20 mouse cellular contexts compared by ENCODE assay signal in the genomic region with DNA sequence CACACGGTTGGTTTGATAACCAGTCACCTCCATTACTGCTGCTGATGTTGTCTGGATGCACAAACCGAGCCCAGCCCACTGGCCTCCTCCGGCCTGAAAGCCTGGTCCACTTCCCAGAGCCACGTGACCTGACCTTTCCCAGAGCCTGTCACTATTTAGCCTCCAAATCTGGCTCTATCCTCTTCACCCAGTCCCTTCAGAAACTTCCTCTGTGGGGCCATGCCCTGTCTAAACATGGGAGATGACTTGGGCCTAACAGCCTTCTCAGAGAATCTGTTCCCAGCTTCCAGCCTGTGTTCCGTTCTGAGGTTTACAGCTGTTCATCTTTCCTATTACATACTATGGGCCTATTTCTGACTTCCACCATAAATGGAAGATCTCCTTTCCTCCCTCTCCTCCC. TPM values are rescaled to one million over a fixed set of nuclear protein-coding genes. Genes with fewer than 3 reads are reported as not detected.
DNase-seq lines count a peak whose midpoint lies in the region; ATAC-seq and TF ChIP-seq lines count a peak whose summit lies in the region.
"Had no signal": no experiment of that assay in that cellular context is flagged by ENCODE, and none has a peak within 500 bp of the region (broad histone marks: within the 10 kb centered on the region; RNA-seq: fewer than 3 reads in every experiment).

No protein-coding gene starts in this region.

- H3K4me2 ChIP-seq in embryonic facial prominence, embryonic 13.5 days = no peak overlapping the region
- no peak overlapping the region for H3K4me2 ChIP-seq in heart, embryonic 12.5 days
- no peak overlapping the region for H3K4me2 ChIP-seq in hindbrain, embryonic 13.5 days
- H3K4me2 ChIP-seq: forebrain, embryonic 12.5 days; kidney, embryonic 15.5 days; liver, embryonic 12.5 days; midbrain, embryonic 13.5 days had no signal

- peak overlapping the region; percentile 27; the same call in 1 of the 2 replicates for H3K9ac ChIP-seq in embryonic facial prominence, embryonic 13.5 days
- no peak overlapping the region for H3K9ac ChIP-seq in heart, embryonic 12.5 days
- H3K9ac ChIP-seq in hindbrain, embryonic 13.5 days = no peak overlapping the region
- H3K9ac ChIP-seq: forebrain, embryonic 12.5 days; kidney, embryonic 15.5 days; liver, embryonic 12.5 days; midbrain, embryonic 13.5 days had no signal

- peaks cover 14% of the 10 kb centered on the region for H3K4me1 ChIP-seq in embryonic facial prominence, embryonic 13.5 days
- peaks cover 25% of the 10 kb centered on the region for H3K4me1 ChIP-seq in embryonic facial prominence, embryonic 10.5 days
- H3K4me1 ChIP-seq in heart, embryonic 10.5 days = peaks cover 23% of the 10 kb centered on the region
- peaks cover 9% of the 10 kb centered on the region for H3K4me1 ChIP-seq in heart, embryonic 12.5 days (replicated peaks)
- H3K4me1 ChIP-seq in testis, adult 2 months (ENCODE audit: control insufficient read depth, insufficient read depth, low read length) = peaks cover 7% of the 10 kb centered on the region
- H3K4me1 ChIP-seq in hindbrain, embryonic 13.5 days (replicated peaks) = peaks cover 10% of the 10 kb centered on the region

- TF ChIP-seq CTCF in testis, adult 2 months (IDR thresholded peaks at IDR 0.05; ENCODE audit: control insufficient read depth, insufficient read depth, insufficient replicate concordance, low read depth, low read length) = no peak

- DNase-seq in embryonic facial prominence, embryonic 10.5 days (ENCODE audit: low spot score) = no peak
- DNase-seq in heart, embryonic 10.5 days (ENCODE audit: low spot score) = no peak
- no peak for DNase-seq in testis, postnatal 10 days (ENCODE audit: low spot score)
- no peak for DNase-seq in spleen, adult 12 weeks (ENCODE audit: low spot score)
- DNase-seq: adrenal gland, postnatal 10 days; cerebellum, adult 18-20 months; left cerebral cortex, postnatal 4 days; lung, adult 2 months; thymus, adult 18-20 months; thymus, postnatal 4 days had no signal

- no peaks in the 10 kb centered on the region for H3K36me3 ChIP-seq in embryonic facial prominence, embryonic 13.5 days
- no peaks in the 10 kb centered on the region for H3K36me3 ChIP-seq in embryonic facial prominence, embryonic 10.5 days (replicated peaks)
- H3K36me3 ChIP-seq in heart, embryonic 10.5 days = no peaks in the 10 kb centered on the region
- no peaks in the 10 kb centered on the region for H3K36me3 ChIP-seq in heart, embryonic 12.5 days
- H3K36me3 ChIP-seq in testis, adult 2 months (ENCODE audit: control insufficient read depth, insufficient read depth, low read length) = no peaks in the 10 kb centered on the region
- H3K36me3 ChIP-seq in hindbrain, embryonic 13.5 days = no peaks in the 10 kb centered on the region
- H3K36me3 ChIP-seq: forebrain, embryonic 12.5 days; kidney, embryonic 15.5 days; liver, embryonic 12.5 days; midbrain, embryonic 13.5 days had no signal

- 62% methylated on average over 5 of the region's 5 CpGs for WGBS in embryonic facial prominence, embryonic 13.5 days
- 71% methylated on average over 5 of the region's 5 CpGs for WGBS in embryonic facial prominence, embryonic 10.5 days
- 58% methylated on average over 5 of the region's 5 CpGs for WGBS in heart, embryonic 10.5 days
- WGBS in heart, embryonic 12.5 days = 60% methylated on average over 5 of the region's 5 CpGs
- WGBS in hindbrain, embryonic 13.5 days = 79% methylated on average over 5 of the region's 5 CpGs

- ATAC-seq in embryonic facial prominence, embryonic 13.5 days (ENCODE audit: insufficient number of reproducible peaks, insufficient read depth, low FRiP score, low TSS enrichment, low read depth) = no peak
- no peak for ATAC-seq in heart, embryonic 12.5 days (ENCODE audit: insufficient number of reproducible peaks, low FRiP score)
- no peak for ATAC-seq in hindbrain, embryonic 13.5 days (ENCODE audit: low FRiP score)
- ATAC-seq: intestine, postnatal 0 days; Patski had no signal

- no peak overlapping the region for H3K4me3 ChIP-seq in embryonic facial prominence, embryonic 13.5 days
- H3K4me3 ChIP-seq in embryonic facial prominence, embryonic 10.5 days = no peak overlapping the region
- no peak overlapping the region for H3K4me3 ChIP-seq in heart, embryonic 10.5 days
- H3K4me3 ChIP-seq in heart, embryonic 12.5 days = no peak overlapping the region
- H3K4me3 ChIP-seq in testis, adult 2 months (ENCODE audit: control insufficient read depth, low read depth, low read length) = peak overlapping the region; percentile 64
- H3K4me3 ChIP-seq in hindbrain, embryonic 13.5 days = no peak overlapping the region
- H3K4me3 ChIP-seq: forebrain, embryonic 12.5 days; kidney, embryonic 15.5 days; liver, embryonic 12.5 days; midbrain, embryonic 13.5 days had no signal

- H3K27me3 ChIP-seq in embryonic facial prominence, embryonic 13.5 days = no peaks in the 10 kb centered on the region
- H3K27me3 ChIP-seq in embryonic facial prominence, embryonic 10.5 days (replicated peaks; ENCODE audit: low read depth, poor library complexity, severe bottlenecking) = peaks cover 20% of the 10 kb centered on the region; the same call in 1 of the 2 replicates
- H3K27me3 ChIP-seq in heart, embryonic 10.5 days (ENCODE audit: insufficient read depth, poor library complexity, severe bottlenecking) = no peaks in the 10 kb centered on the region; the same call in 1 of the 2 replicates
- no peaks in the 10 kb centered on the region for H3K27me3 ChIP-seq in heart, embryonic 12.5 days (replicated peaks)
- H3K27me3 ChIP-seq in testis, adult 2 months (ENCODE audit: control insufficient read depth, insufficient read depth, low read length) = no peaks in the 10 kb centered on the region
- H3K27me3 ChIP-seq in hindbrain, embryonic 13.5 days = peaks cover 4% of the 10 kb centered on the region; the same call in 1 of the 2 replicates
- H3K27me3 ChIP-seq: kidney, embryonic 15.5 days; Patski had no signal

- H3K9me3 ChIP-seq in embryonic facial prominence, embryonic 13.5 days = no peaks in the 10 kb centered on the region
- no peaks in the 10 kb centered on the region for H3K9me3 ChIP-seq in embryonic facial prominence, embryonic 10.5 days
- no peaks in the 10 kb centered on the region for H3K9me3 ChIP-seq in heart, embryonic 10.5 days
- H3K9me3 ChIP-seq in heart, embryonic 12.5 days (replicated peaks) = no peaks in the 10 kb centered on the region
- H3K9me3 ChIP-seq in hindbrain, embryonic 13.5 days = no peaks in the 10 kb centered on the region
- H3K9me3 ChIP-seq: forebrain, embryonic 12.5 days; kidney, embryonic 15.5 days; liver, embryonic 12.5 days; midbrain, embryonic 13.5 days had no signal

- TF ChIP-seq POLR2A in testis, adult 2 months (IDR thresholded peaks at IDR 0.05; ENCODE audit: control insufficient read depth, low read depth, low read length) = no peak

- H3K27ac ChIP-seq in embryonic facial prominence, embryonic 13.5 days = no peak overlapping the region
- H3K27ac ChIP-seq in embryonic facial prominence, embryonic 10.5 days (replicated peaks) = no peak overlapping the region
- peak overlapping the region; percentile 22; the same call in 1 of the 2 replicates for H3K27ac ChIP-seq in heart, embryonic 10.5 days
- no peak overlapping the region for H3K27ac ChIP-seq in heart, embryonic 12.5 days (ENCODE audit: poor library complexity, severe bottlenecking)
- H3K27ac ChIP-seq in testis, adult 2 months (ENCODE audit: control insufficient read depth, insufficient read depth, low read depth, low read length) = no peak overlapping the region
- H3K27ac ChIP-seq in hindbrain, embryonic 13.5 days = no peak overlapping the region
- H3K27ac ChIP-seq: forebrain, embryonic 12.5 days; kidney, embryonic 15.5 days; liver, embryonic 12.5 days; midbrain, embryonic 13.5 days had no signal

RNA-seq across cellular contexts. Expression of a gene that starts 1.5 kb away (rescaled TPM):
- 0.63 and 0.77 TPM in 2 replicates for polyA plus RNA-seq in embryonic facial prominence, embryonic 13.5 days (2015; fragmentation: Nextera tagmentation; extraction: Ambion mirVana)
- polyA plus RNA-seq in embryonic facial prominence, embryonic 10.5 days (2016; fragmentation: Nextera tagmentation; extraction: Ambion mirVana) = 0.22 and 0.28 TPM in 2 replicates
- 0.20 and 0.28 TPM in 2 replicates for polyA plus RNA-seq in heart, embryonic 10.5 days (2016; fragmentation: Nextera tagmentation; extraction: Ambion mirVana)
- 0.46 TPM in 2 replicates for polyA plus RNA-seq in heart, embryonic 12.5 days (2016; fragmentation: Nextera tagmentation; extraction: Ambion mirVana)
- 22.0 and 25.9 TPM in 2 replicates for polyA plus RNA-seq in testis, adult 2 months (2012; rRNA removed)
- 0.80 and 1.6 TPM in 2 replicates for polyA plus RNA-seq in hindbrain, embryonic 13.5 days (2015; fragmentation: Nextera tagmentation; extraction: Ambion mirVana)

RNA-seq across cellular contexts. Expression of a gene that starts 11.6 kb away (rescaled TPM):
- polyA plus RNA-seq in embryonic facial prominence, embryonic 13.5 days (2015; fragmentation: Nextera tagmentation; extraction: Ambion mirVana) = 1.8 and 2.8 TPM in 2 replicates
- polyA plus RNA-seq in embryonic facial prominence, embryonic 10.5 days (2016; fragmentation: Nextera tagmentation; extraction: Ambion mirVana) = 1.7 and 2.1 TPM in 2 replicates
- polyA plus RNA-seq in heart, embryonic 10.5 days (2016; fragmentation: Nextera tagmentation; extraction: Ambion mirVana) = 1.1 and 1.6 TPM in 2 replicates
- 1.3 and 1.5 TPM in 2 replicates for polyA plus RNA-seq in heart, embryonic 12.5 days (2016; fragmentation: Nextera tagmentation; extraction: Ambion mirVana)
- polyA plus RNA-seq in testis, adult 2 months (2012; rRNA removed) = 3.0 and 3.1 TPM in 2 replicates
- polyA plus RNA-seq in hindbrain, embryonic 13.5 days (2015; fragmentation: Nextera tagmentation; extraction: Ambion mirVana) = 2.4 and 2.5 TPM in 2 replicates

RNA-seq across cellular contexts. Expression of a gene that starts 27.9 kb away (rescaled TPM):
- polyA plus RNA-seq in embryonic facial prominence, embryonic 13.5 days (2015; fragmentation: Nextera tagmentation; extraction: Ambion mirVana) = 91.0 and 92.3 TPM in 2 replicates
- polyA plus RNA-seq in embryonic facial prominence, embryonic 10.5 days (2016; fragmentation: Nextera tagmentation; extraction: Ambion mirVana) = 42.2 and 49.0 TPM in 2 replicates
- 55.9 and 69.2 TPM in 2 replicates for polyA plus RNA-seq in heart, embryonic 10.5 days (2016; fragmentation: Nextera tagmentation; extraction: Ambion mirVana)
- 54.5 and 55.9 TPM in 2 replicates for polyA plus RNA-seq in heart, embryonic 12.5 days (2016; fragmentation: Nextera tagmentation; extraction: Ambion mirVana)
- polyA plus RNA-seq in testis, adult 2 months (2012; rRNA removed) = 12.1 and 13.6 TPM in 2 replicates
- 18.5 and 19.8 TPM in 2 replicates for polyA plus RNA-seq in hindbrain, embryonic 13.5 days (2015; fragmentation: Nextera tagmentation; extraction: Ambion mirVana)

RNA-seq across cellular contexts. Expression of a gene that starts 45.7 kb away (rescaled TPM):
- 0.20 and 2.0 TPM in 2 replicates for polyA plus RNA-seq in embryonic facial prominence, embryonic 13.5 days (2015; fragmentation: Nextera tagmentation; extraction: Ambion mirVana)
- polyA plus RNA-seq in embryonic facial prominence, embryonic 10.5 days (2016; fragmentation: Nextera tagmentation; extraction: Ambion mirVana) = 0.26 and 0.37 TPM in 2 replicates
- polyA plus RNA-seq in heart, embryonic 10.5 days (2016; fragmentation: Nextera tagmentation; extraction: Ambion mirVana) = 0.94 and 1.1 TPM in 2 replicates
- polyA plus RNA-seq in heart, embryonic 12.5 days (2016; fragmentation: Nextera tagmentation; extraction: Ambion mirVana) = 0.27 and 0.28 TPM in 2 replicates
- 0.09 and 0.22 TPM in 2 replicates for polyA plus RNA-seq in testis, adult 2 months (2012; rRNA removed)
- polyA plus RNA-seq in hindbrain, embryonic 13.5 days (2015; fragmentation: Nextera tagmentation; extraction: Ambion mirVana) = 0.16 and 0.18 TPM in 2 replicates

RNA-seq across cellular contexts. Expression of a gene that starts 58.0 kb away (rescaled TPM):
- 28.4 and 29.4 TPM in 2 replicates for polyA plus RNA-seq in embryonic facial prominence, embryonic 13.5 days (2015; fragmentation: Nextera tagmentation; extraction: Ambion mirVana)
- 12.4 and 12.5 TPM in 2 replicates for polyA plus RNA-seq in embryonic facial prominence, embryonic 10.5 days (2016; fragmentation: Nextera tagmentation; extraction: Ambion mirVana)
- polyA plus RNA-seq in heart, embryonic 10.5 days (2016; fragmentation: Nextera tagmentation; extraction: Ambion mirVana) = 25.5 and 33.1 TPM in 2 replicates
- polyA plus RNA-seq in heart, embryonic 12.5 days (2016; fragmentation: Nextera tagmentation; extraction: Ambion mirVana) = 41.1 and 42.9 TPM in 2 replicates
- 6.3 TPM in 2 replicates for polyA plus RNA-seq in testis, adult 2 months (2012; rRNA removed)
- polyA plus RNA-seq in hindbrain, embryonic 13.5 days (2015; fragmentation: Nextera tagmentation; extraction: Ambion mirVana) = 7.8 and 8.6 TPM in 2 replicates
